Mouse (Mus musculus) liver, postnatal 0 days (tissue): ENCODE data around the gene Ucp3. TPM values are rescaled to one million over a fixed set of nuclear protein-coding genes. Genes with fewer than 3 reads are reported as not detected.
A peak's percentile ranks its signal among the peaks of the same experiment; 100 is the strongest.

ENCODE experiments used
- ATAC-seq: fragments of 200-750 bp; cut with Nextera tagmentation; 2 replicates; pipeline ENCODE4 v1.8.0; 2017; ENCODE audit warnings: mild to moderate bottlenecking, moderate library complexity
- DNase-seq: peaks from one replicate; pipeline ENCODE4 v3.0.0-alpha.2; 2016
- H3K27ac ChIP-seq: fragments of 300-500 bp; sonication (generic); 2 replicates; pipeline ENCODE4 v1.5.1; 2014; ENCODE audit warnings: antibody characterized with exemption, moderate library complexity, mild to moderate bottlenecking, low read depth
- H3K27me3 ChIP-seq: fragments of 300-500 bp; sonication (generic); 2 replicates; pipeline ENCODE4 v1.6.1; 2014; ENCODE audit warnings: low read length, control low read depth, mixed read lengths; ENCODE audit not compliant: insufficient read depth
- H3K36me3 ChIP-seq: fragments of 300-500 bp; sonication (generic); replicated peaks from 2 replicates; pipeline ENCODE4 v1.6.1; 2014; ENCODE audit warnings: mild to moderate bottlenecking, control low read depth, low read length, moderate library complexity, mixed read lengths; ENCODE audit not compliant: insufficient read depth
- H3K4me1 ChIP-seq: fragments of 300-500 bp; sonication (generic); 2 replicates; pipeline ENCODE4 v1.6.1; 2014; ENCODE audit warnings: antibody characterized with exemption, mild to moderate bottlenecking, control low read depth; ENCODE audit not compliant: insufficient read depth
- H3K4me2 ChIP-seq: fragments of 300-500 bp; sonication (generic); 2 replicates; pipeline ENCODE4 v1.6.1; 2014; ENCODE audit warnings: low read depth, mild to moderate bottlenecking, low read length, moderate library complexity, mixed read lengths
- H3K4me3 ChIP-seq: fragments of 300-500 bp; sonication (generic); 2 replicates; pipeline ENCODE4 v1.5.1; 2014; ENCODE audit warnings: low read depth, low read length
- H3K9ac ChIP-seq: fragments of 300-500 bp; sonication (generic); replicated peaks from 2 replicates; pipeline ENCODE4 v1.6.1; 2014; ENCODE audit warnings: mild to moderate bottlenecking, moderate library complexity
- H3K9me3 ChIP-seq: fragments of 300-500 bp; sonication (generic); 2 replicates; pipeline ENCODE4 v1.6.1; 2016; ENCODE audit warnings: mild to moderate bottlenecking, control low read depth, low read length, mixed read lengths
- CTCF ChIP-seq: sonication (generic); IDR thresholded peaks from 2 replicates; pipeline ENCODE4 v1.5.1; 2016; ENCODE audit warnings: antibody characterized with exemption, low read depth
- EP300 ChIP-seq: IDR thresholded peaks from 2 replicates; pipeline ENCODE4 v1.6.1; 2016; ENCODE audit warnings: antibody characterized with exemption, low read depth, mild to moderate bottlenecking
- WGBS: fragments of 180-500 bp; shearing (Covaris S2); extraction: QIAGEN DNeasy Blood & Tissue Kit; methylation state at CpG from one replicate; pipeline ENCODE4 v1.1.7; 2014; ENCODE audit not compliant: insufficient replicate concordance; 5-methylcytosine and 5-hydroxymethylcytosine counted together
- polyA plus RNA-seq: library from polyadenylated mRNA; unstranded; fragments of >200 nt; fragmentation: Nextera tagmentation; extraction: Ambion mirVana; gene quantifications from 2 replicates; pipeline ENCODE4 v1.2.1, GENCODE M21; 2015

Gene Ucp3
- polyA plus RNA-seq, 1 experiment from 2014 or later: 0.08 TPM

DNA sequence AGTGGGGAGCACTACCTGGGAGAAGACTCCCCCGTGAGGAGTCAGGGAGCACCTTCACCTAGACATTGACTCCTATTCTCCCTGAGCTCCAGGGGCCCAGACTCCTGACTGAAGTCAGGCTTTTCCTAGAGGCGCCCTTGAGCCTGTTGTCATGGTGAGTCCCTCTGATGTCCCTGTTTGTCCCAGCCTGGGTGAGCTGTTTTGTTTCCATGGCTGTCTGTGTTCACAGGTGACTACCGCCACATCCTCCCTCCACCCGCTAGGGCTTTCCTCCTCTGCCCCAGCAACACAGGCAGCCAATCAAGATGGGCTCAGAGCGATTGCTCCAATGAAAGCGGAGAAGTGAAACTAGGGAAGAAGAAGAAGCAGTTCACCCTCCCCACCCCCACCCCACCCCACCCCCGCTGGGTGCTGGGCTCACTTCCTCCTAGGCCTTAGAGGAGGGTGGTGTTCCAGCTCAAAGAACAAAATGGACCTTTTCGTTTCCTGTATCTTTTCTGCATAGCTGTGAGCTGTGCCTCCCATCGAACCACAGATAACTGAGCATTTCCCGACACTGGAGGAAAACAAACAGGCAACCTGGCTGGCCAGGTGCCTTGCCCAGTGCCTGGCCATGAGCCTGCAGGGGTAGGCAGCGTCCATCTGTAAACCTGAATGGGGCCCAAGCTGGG, 22.9 kb downstream of the Ucp3 start:
- peak; percentile 67 for ATAC-seq
- peaks cover 43% of the 10 kb centered on the region for H3K4me1 ChIP-seq
- H3K4me3 ChIP-seq: peak overlapping the region; percentile 82
- H3K27ac ChIP-seq: peak overlapping the region; percentile 94
- peak; percentile 87 for DNase-seq
- H3K36me3 ChIP-seq: peaks cover 64% of the 10 kb centered on the region
- WGBS: 17% methylated on average over 11 of the region's 11 CpGs
- peak overlapping the region; percentile 75 for H3K9ac ChIP-seq
- H3K9me3 ChIP-seq: no peaks in the 10 kb centered on the region
- peak; percentile 14; the same call in 1 of the 2 replicates for TF ChIP-seq EP300
- no peak for TF ChIP-seq CTCF
- peak overlapping the region; percentile 93 for H3K4me2 ChIP-seq
- H3K27me3 ChIP-seq: no peaks in the 10 kb centered on the region

DNA sequence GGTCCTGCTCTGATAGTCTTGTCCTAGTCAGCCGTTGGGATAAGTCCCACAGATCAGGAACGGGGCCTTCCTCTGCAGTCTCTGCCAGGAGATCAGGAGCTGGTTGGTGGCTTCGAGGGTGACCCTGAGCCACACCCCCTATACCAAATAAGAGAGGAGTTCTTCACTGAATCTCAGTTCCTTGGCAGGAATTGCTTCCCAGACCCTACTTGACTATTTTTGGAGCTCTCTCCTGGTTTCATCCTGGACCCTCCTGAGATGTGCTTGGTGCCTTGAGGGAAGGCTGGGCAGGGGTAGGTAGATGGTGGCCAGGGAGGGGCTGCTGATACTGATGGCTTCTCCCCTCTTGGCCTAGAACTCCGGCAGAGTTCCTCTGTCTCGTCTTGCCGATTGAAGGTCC, 23.6 kb downstream of the Ucp3 start:
- Histone ChIP-seq H3K4me2 (peak overlapping the region; percentile 93), H3K9me3 (no peaks in the 10 kb centered on the region), H3K4me3 (peak overlapping the region; percentile 82), H3K27me3 (no peaks in the 10 kb centered on the region), H3K27ac (peak overlapping the region; percentile 94), H3K9ac (peak overlapping the region; percentile 75), H3K36me3 (peaks cover 64% of the 10 kb centered on the region), H3K4me1 (peaks cover 45% of the 10 kb centered on the region)
- no peak for DNase-seq
- 72% methylated on average over 6 of the region's 6 CpGs for WGBS
- no peak for TF ChIP-seq CTCF
- TF ChIP-seq EP300: no peak
- no peak for ATAC-seq

DNA sequence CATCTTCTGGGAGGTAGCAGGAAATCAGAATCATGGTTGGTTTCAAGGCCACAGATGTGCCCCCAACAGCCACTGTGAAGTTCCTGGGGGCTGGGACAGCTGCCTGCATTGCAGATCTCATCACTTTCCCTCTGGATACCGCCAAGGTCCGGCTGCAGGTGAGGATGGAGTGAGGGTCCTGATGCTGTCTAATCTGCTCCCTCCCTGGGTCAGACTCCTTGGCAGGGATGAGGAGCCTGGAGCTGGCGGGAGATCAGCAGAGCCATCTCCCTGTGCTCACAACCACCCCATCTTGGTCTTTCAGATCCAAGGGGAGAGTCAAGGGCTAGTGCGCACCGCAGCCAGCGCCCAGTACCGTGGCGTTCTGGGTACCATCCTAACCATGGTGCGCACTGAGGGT, 24.0 kb downstream of the Ucp3 start:
- Histone ChIP-seq H3K9me3 (no peaks in the 10 kb centered on the region), H3K27ac (peak overlapping the region; percentile 94), H3K36me3 (peaks cover 64% of the 10 kb centered on the region), H3K9ac (peak overlapping the region; percentile 75), H3K27me3 (no peaks in the 10 kb centered on the region), H3K4me2 (peak overlapping the region; percentile 93), H3K4me3 (peak overlapping the region; percentile 82), H3K4me1 (peaks cover 44% of the 10 kb centered on the region)
- DNase-seq: no peak
- no peak for ATAC-seq
- TF ChIP-seq EP300 (no peak), CTCF (no peak)
- WGBS: 93% methylated on average over 9 of the region's 9 CpGs

DNA sequence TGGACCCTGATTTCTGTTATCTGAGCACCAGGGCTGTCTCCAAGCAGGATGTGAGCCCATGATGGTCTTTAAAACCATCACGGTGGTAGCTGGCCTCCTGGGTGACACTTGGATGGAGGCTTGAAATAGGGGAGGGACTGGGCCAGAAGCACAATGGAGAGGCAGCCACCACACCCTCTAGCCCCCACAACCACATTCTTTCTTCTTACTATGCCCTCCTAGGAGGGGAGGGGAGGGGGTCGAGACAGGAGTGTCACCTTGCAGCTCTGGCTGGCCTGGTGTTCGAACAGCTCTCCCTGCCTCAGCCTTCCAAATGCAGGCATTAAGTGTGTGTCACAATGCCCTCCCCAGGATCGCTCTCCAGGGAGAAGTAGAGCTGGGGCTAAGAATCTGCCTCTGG, 24.6 kb downstream of the Ucp3 start:
- no peak overlapping the region for H3K27ac ChIP-seq
- TF ChIP-seq EP300 (no peak), CTCF (no peak)
- peaks cover 64% of the 10 kb centered on the region for H3K36me3 ChIP-seq
- WGBS: 88% methylated on average over 4 of the region's 4 CpGs
- no peaks in the 10 kb centered on the region for H3K9me3 ChIP-seq
- no peak for DNase-seq
- no peak overlapping the region; the same call in 1 of the 2 replicates for H3K9ac ChIP-seq
- no peak for ATAC-seq
- H3K4me2 ChIP-seq: peak overlapping the region; percentile 93; the same call in 1 of the 2 replicates
- no peak overlapping the region for H3K4me3 ChIP-seq
- H3K4me1 ChIP-seq: peaks cover 40% of the 10 kb centered on the region
- H3K27me3 ChIP-seq: no peaks in the 10 kb centered on the region

DNA sequence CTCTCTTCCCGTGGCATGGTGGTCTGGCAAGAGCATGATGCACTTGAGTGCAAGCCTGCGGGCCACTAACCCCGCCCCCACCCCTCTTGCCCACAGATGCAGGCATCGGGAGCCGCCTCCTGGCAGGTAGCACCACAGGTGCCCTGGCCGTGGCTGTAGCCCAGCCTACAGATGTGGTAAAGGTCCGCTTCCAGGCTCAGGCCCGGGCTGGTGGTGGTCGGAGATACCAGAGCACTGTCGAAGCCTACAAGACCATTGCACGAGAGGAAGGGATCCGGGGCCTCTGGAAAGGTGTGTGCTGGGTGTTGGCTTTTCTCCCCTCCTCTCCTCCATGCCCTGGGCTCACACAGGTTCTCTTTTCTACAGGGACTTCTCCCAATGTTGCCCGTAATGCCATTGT, 25.2 kb downstream of the Ucp3 start:
- no peak overlapping the region for H3K27ac ChIP-seq

DNA sequence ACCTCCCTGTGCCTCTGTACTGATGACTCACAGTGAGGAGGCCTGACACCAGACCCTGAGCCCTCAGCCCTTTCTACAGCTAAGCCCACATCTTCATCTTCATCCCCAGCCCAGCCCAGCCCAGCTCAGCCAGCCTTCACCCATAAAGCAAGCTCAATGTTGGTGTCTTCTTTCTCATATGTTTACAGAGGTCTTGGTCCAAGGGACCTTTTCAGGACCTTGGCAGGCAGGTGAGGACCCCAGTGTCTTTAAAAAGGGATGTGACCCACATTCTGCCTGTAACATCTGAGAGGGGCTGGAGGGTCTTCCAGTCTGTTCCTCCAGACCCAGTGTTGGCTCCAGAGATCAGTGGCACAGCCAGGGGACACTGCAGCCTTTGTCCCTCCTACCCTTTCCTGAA, 26.7 kb downstream of the Ucp3 start:
- TF ChIP-seq EP300 (no peak), CTCF (no peak)
- H3K36me3 ChIP-seq: peaks cover 61% of the 10 kb centered on the region
- no peaks in the 10 kb centered on the region for H3K27me3 ChIP-seq
- peaks cover 49% of the 10 kb centered on the region for H3K4me1 ChIP-seq
- DNase-seq (no peak), ATAC-seq (no peak)
- H3K9me3 ChIP-seq: no peaks in the 10 kb centered on the region
- no peak overlapping the region for H3K9ac ChIP-seq
- peak overlapping the region; percentile 58 for H3K27ac ChIP-seq
- no peak overlapping the region for H3K4me3 ChIP-seq
- H3K4me2 ChIP-seq: no peak overlapping the region

More for the DNA sequence above, 25.2 kb downstream of the Ucp3 start:
- no peak overlapping the region for H3K4me3 ChIP-seq
- peaks cover 64% of the 10 kb centered on the region for H3K36me3 ChIP-seq
- H3K9me3 ChIP-seq: no peaks in the 10 kb centered on the region
- no peak for ATAC-seq
- H3K27me3 ChIP-seq: no peaks in the 10 kb centered on the region
- TF ChIP-seq EP300: no peak
- TF ChIP-seq CTCF: no peak
- 94% methylated on average over 13 of the region's 13 CpGs for WGBS
- no peak for DNase-seq
- no peak overlapping the region for H3K9ac ChIP-seq
- H3K4me1 ChIP-seq: peaks cover 41% of the 10 kb centered on the region
- H3K4me2 ChIP-seq: no peak overlapping the region
